Mouse (Mus musculus): ENCODE results near the gene Trp73. TPM values are rescaled to one million over a fixed set of nuclear protein-coding genes. Genes with fewer than 3 reads are reported as not detected.

Trp73 gene
- polyA plus RNA-seq, 1 experiment = not detected

DNA sequence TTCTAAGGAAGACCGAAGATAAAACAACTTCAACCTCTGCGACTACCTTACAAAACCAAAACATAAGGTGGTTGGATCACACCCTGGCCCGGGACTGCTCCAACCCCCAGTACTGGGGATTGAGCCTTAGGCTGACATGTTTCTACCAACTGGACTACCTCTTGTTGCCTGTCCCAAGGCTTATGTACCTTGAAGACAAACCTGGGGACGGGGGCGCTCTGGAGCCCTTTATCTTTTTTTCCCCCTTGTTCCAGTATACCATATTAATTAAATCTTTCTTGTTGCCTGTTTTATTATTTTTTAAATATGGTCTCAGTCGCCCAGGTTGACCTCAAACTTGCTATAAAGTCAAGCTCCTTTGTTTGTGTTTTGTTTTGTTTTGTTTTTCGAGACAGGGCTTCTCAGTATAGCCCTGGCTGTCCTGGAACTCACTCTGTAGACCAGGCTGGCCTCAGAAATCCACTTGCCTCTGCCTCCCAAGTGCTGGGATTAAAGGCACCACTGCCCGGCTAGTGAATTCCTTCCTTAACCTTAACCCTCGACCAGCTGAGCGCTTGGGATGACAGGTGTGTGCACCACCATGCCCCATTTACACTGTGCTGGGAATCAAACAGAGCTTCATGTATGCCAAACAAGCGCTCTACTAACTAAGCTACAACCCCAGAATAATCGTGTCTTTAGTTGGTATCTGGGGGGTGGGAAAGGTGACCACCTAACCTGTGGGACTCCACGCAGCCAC, 128.9 kb downstream of the Trp73 start:
- Histone ChIP-seq H3K27ac (ENCODE audit: control insufficient read depth, insufficient read depth, low read depth, low read length, poor library complexity) (no peak overlapping the region), H3K4me1 (ENCODE audit: control insufficient read depth, insufficient read depth, low read length) (peaks cover 7% of the 10 kb centered on the region), H3K4me3 (replicated peaks; ENCODE audit: control insufficient read depth, low read depth, low read length) (peak overlapping the region; percentile 81)
- TF ChIP-seq POLR2A (IDR thresholded peaks at IDR 0.05; ENCODE audit: borderline replicate concordance, control insufficient read depth, low read depth, low read length) (no peak), CTCF (IDR thresholded peaks at IDR 0.05; ENCODE audit: control insufficient read depth, insufficient read depth, low read length) (no peak)
- whole genome bisulfite sequencing = 32% methylated on average over 13 of the region's 13 CpGs

DNA sequence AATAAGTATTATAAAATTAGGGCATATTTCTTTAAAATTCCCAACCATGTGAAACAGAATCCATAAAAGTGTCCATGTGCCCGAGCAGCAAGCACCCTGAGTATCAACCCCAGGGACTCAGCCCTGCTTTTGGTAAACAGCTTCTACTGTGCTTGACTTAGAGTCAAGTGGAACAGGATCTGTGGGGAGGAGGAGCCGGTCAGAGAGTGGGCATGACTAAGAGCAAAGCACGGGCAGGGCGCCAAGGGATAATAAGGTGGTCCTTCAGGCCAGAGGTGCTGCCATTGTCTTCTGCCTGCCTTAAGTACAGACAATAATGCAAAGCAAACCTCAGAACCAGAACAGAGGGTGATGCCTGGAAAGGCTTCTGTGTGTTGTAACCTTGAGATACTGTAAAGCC, 132.2 kb downstream of the Trp73 start:
- Histone ChIP-seq H3K4me1 (ENCODE audit: control insufficient read depth, insufficient read depth, low read length) (peaks cover 2% of the 10 kb centered on the region), H3K27ac (ENCODE audit: control insufficient read depth, insufficient read depth, low read depth, low read length, poor library complexity) (no peak overlapping the region), H3K4me3 (replicated peaks; ENCODE audit: control insufficient read depth, low read depth, low read length) (no peak overlapping the region)
- no peak for TF ChIP-seq POLR2A (IDR thresholded peaks at IDR 0.05; ENCODE audit: borderline replicate concordance, control insufficient read depth, low read depth, low read length)
- TF ChIP-seq CTCF (IDR thresholded peaks at IDR 0.05; ENCODE audit: control insufficient read depth, insufficient read depth, low read length) = no peak
- WGBS = 76% methylated on average over 4 of the region's 4 CpGs

DNA sequence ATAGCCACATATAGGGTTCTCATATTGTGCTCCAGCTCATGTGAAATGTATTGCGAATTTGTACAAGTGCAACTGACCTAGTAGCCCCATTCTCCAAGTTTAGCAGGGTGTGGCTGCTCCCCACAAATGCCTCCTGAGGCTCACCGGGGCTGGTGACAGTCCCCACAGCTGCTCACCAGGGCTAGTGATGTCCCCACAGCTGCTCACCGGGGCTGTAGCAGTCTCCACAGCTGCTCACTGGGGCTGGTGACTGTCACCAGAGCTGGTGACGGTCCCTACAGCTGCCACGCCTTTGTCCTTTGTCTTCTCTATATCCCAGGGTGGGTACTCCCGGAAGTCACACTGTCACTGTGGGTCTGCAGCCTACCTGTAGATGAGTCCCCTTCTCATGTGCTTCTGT, 133.7 kb downstream of the Trp73 start:
- 91% methylated on average over 6 of the region's 6 CpGs for WGBS
- H3K27ac ChIP-seq (ENCODE audit: control insufficient read depth, insufficient read depth, low read depth, low read length, poor library complexity) = no peak overlapping the region

More for the DNA sequence above, 133.7 kb downstream of the Trp73 start:
- no peaks in the 10 kb centered on the region for H3K4me1 ChIP-seq (ENCODE audit: control insufficient read depth, insufficient read depth, low read length)
- no peak overlapping the region for H3K4me3 ChIP-seq (replicated peaks; ENCODE audit: control insufficient read depth, low read depth, low read length)
- TF ChIP-seq CTCF (IDR thresholded peaks at IDR 0.05; ENCODE audit: control insufficient read depth, insufficient read depth, low read length) (no peak), POLR2A (IDR thresholded peaks at IDR 0.05; ENCODE audit: borderline replicate concordance, control insufficient read depth, low read depth, low read length) (no peak)

Other genes starting within 250 kb of the Trp73 start
- 60.4 and 78.7 TPM in 2 replicates for gene A430005L14Rik, start 183.0 kb downstream of the Trp73 start, polyA plus RNA-seq (2011; ENCODE audit: insufficient read depth, insufficient read length, low replicate concordance, missing spikeins)
- 5.7 and 15.7 TPM in 2 replicates for gene Dffb, start 165.1 kb downstream of the Trp73 start, polyA plus RNA-seq (2011; ENCODE audit: insufficient read depth, insufficient read length, low replicate concordance, missing spikeins)
- 7.9 and 11.1 TPM in 2 replicates for gene Cep104, start 165.0 kb downstream of the Trp73 start, polyA plus RNA-seq (2011; ENCODE audit: insufficient read depth, insufficient read length, low replicate concordance, missing spikeins)
- gene Lrrc47, start 128.5 kb downstream of the Trp73 start, polyA plus RNA-seq (2011; ENCODE audit: insufficient read depth, insufficient read length, low replicate concordance, missing spikeins) = 26.3 and 28.8 TPM in 2 replicates
- gene Smim1, start 114.0 kb downstream of the Trp73 start, polyA plus RNA-seq (2011; ENCODE audit: insufficient read depth, insufficient read length, low replicate concordance, missing spikeins) = 67.7 and 73.2 TPM in 2 replicates
- not detected in 2 replicates for gene Ccdc27, start 97.5 kb downstream of the Trp73 start, polyA plus RNA-seq (2011; ENCODE audit: insufficient read depth, insufficient read length, low replicate concordance, missing spikeins)
- gene Wrap73, start 2.2 kb upstream of the Trp73 start, polyA plus RNA-seq (2011; ENCODE audit: insufficient read depth, insufficient read length, low replicate concordance, missing spikeins) = 7.4 and 9.0 TPM in 2 replicates
- 101 and 105 TPM in 2 replicates for gene Tprgl, start 20.5 kb upstream of the Trp73 start, polyA plus RNA-seq (2011; ENCODE audit: insufficient read depth, insufficient read length, low replicate concordance, missing spikeins)
- 0.22 TPM in 1 of 2 replicates, not detected in the other for gene Megf6, start 30.5 kb upstream of the Trp73 start, polyA plus RNA-seq (2011; ENCODE audit: insufficient read depth, insufficient read length, low replicate concordance, missing spikeins)
- gene Arhgef16, start 161.5 kb upstream of the Trp73 start, polyA plus RNA-seq (2011; ENCODE audit: insufficient read depth, insufficient read length, low replicate concordance, missing spikeins) = 1.7 TPM in 1 of 2 replicates, not detected in the other
- gene B230104I21Rik, start 195.9 kb upstream of the Trp73 start, polyA plus RNA-seq (2011; ENCODE audit: insufficient read depth, insufficient read length, low replicate concordance, missing spikeins) = not detected in 2 replicates

Measured in bone marrow, adult 2 months (tissue).